Mouse (Mus musculus) myocyte (in vitro differentiated cells): ENCODE data around the gene Anln. TPM values are rescaled to one million over a fixed set of nuclear protein-coding genes. Genes with fewer than 3 reads are reported as not detected.

Experiments used
- H3K27me3 ChIP-seq: one replicate; pipeline ENCODE4 v1.6.1; 2011; ENCODE audit not compliant: control insufficient read depth, insufficient read depth, insufficient read length
- H3K36me3 ChIP-seq: one replicate; pipeline ENCODE4 v1.6.1; 2011; ENCODE audit not compliant: control insufficient read depth, insufficient read depth
- H3K4me2 ChIP-seq: one replicate; pipeline ENCODE4 v1.6.1; 2011; ENCODE audit warnings: low read depth, control low read depth
- H3K4me3 ChIP-seq: one replicate; pipeline ENCODE4 v1.5.1; 2011; ENCODE audit warnings: mild to moderate bottlenecking, control low read depth, moderate library complexity
- H3K79me2 ChIP-seq: one replicate; pipeline ENCODE4 v1.6.1; 2011; ENCODE audit not compliant: control insufficient read depth, insufficient read depth
- H3ac ChIP-seq: one replicate; pipeline ENCODE4 v1.6.1; 2011; ENCODE audit not compliant: control insufficient read depth, insufficient read length
- CEBPB ChIP-seq: IDR thresholded peaks from 2 replicates; pipeline ENCODE4 v1.6.1; 2011; ENCODE audit warnings: mild to moderate bottlenecking, moderate library complexity; ENCODE audit not compliant: poor library complexity, insufficient read depth, severe bottlenecking
- E2F4 ChIP-seq: IDR thresholded peaks from one replicate; pipeline ENCODE4 v1.6.1; 2011; ENCODE audit warnings: mild to moderate bottlenecking, control low read depth, moderate library complexity; ENCODE audit not compliant: insufficient read depth
- MAX ChIP-seq: IDR thresholded peaks from one replicate; pipeline ENCODE4 v1.6.1; 2011; ENCODE audit warnings: low read depth, mild to moderate bottlenecking, control low read depth
- MYOD1 ChIP-seq, 3 experiments: IDR thresholded peaks; one replicate each; pipeline ENCODE4 v1.6.1; 2011; ENCODE audit warnings: control low read depth in 2 of 3, low read depth in 2 of 3, mild to moderate bottlenecking in 2 of 3, moderate library complexity in 1 of 3; ENCODE audit not compliant: insufficient read length in 2 of 3, control insufficient read depth in 1 of 3
- MYOG ChIP-seq, 3 experiments: IDR thresholded peaks; one replicate each; pipeline ENCODE4 v1.6.1; 2011; ENCODE audit warnings: control low read depth in 2 of 3, low read depth in 2 of 3, mild to moderate bottlenecking in 2 of 3; ENCODE audit not compliant: insufficient read length in 2 of 3, control insufficient read depth in 1 of 3, insufficient read depth in 1 of 3
- POLR2A ChIP-seq: IDR thresholded peaks from one replicate; pipeline ENCODE4 v1.6.1; 2011; ENCODE audit warnings: low read depth, mild to moderate bottlenecking, control low read depth, moderate library complexity; ENCODE audit not compliant: insufficient read length
- POLR2AphosphoS2 ChIP-seq: IDR thresholded peaks from one replicate; pipeline ENCODE4 v1.6.1; 2011; ENCODE audit warnings: low read depth, control low read depth; ENCODE audit not compliant: insufficient read length
- REST ChIP-seq: IDR thresholded peaks from one replicate; pipeline ENCODE4 v1.6.1; 2011; ENCODE audit warnings: mild to moderate bottlenecking, control low read depth, moderate library complexity; ENCODE audit not compliant: insufficient read depth, insufficient read length
- SRF ChIP-seq: IDR thresholded peaks from one replicate; pipeline ENCODE4 v1.6.1; 2011; ENCODE audit warnings: low read depth; ENCODE audit not compliant: control insufficient read depth, insufficient read length
- TCF12 ChIP-seq: IDR thresholded peaks from one replicate; pipeline ENCODE4 v1.6.1; 2011; ENCODE audit warnings: mild to moderate bottlenecking, control low read depth; ENCODE audit not compliant: poor library complexity, insufficient read depth, severe bottlenecking
- TCF3 ChIP-seq: IDR thresholded peaks from one replicate; pipeline ENCODE4 v1.6.1; 2011; ENCODE audit warnings: low read depth, control low read depth; ENCODE audit not compliant: insufficient read length
- USF1 ChIP-seq: IDR thresholded peaks from one replicate; pipeline ENCODE4 v1.6.1; 2011; ENCODE audit warnings: low read depth, mild to moderate bottlenecking, control low read depth, moderate library complexity
- polyA plus RNA-seq: library from polyadenylated mRNA; unstranded; fragments of >200 nt; fragmentation: generic; extraction: Trizol; gene quantifications from one replicate; pipeline ENCODE4 v1.2.1, GENCODE M21; 2012; ENCODE audit warnings: missing spikeins

Anln gene
- polyA plus RNA-seq, 1 experiment: 25.7 TPM

DNA sequence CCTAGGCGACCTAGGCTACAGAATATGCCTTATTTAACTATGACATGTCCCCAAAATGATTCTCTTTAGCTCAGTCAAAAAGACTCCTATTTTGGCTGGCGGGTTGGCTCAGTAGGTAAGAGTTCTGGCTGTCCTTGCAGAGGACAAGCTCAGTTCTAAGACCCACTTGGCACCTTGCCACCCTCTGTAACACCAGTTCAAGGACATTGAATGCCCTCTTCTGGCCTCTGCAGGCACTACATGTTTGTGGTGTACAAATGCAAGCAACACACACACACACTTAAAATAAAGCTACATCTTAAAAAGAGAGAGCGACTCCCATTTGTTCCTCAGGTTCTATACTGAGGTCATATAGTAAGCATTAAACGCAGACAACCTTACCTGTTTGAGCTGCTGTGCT lies 16.2 kb downstream of the Anln start:
- Histone ChIP-seq H3K79me2 (peaks cover 27% of the 10 kb centered on the region), H3K4me3 (no peak overlapping the region), H3K36me3 (peaks cover 54% of the 10 kb centered on the region), H3K27me3 (no peaks in the 10 kb centered on the region), H3K4me2 (no peak overlapping the region), H3ac (no peak overlapping the region)
- no peak for TF ChIP-seq REST
- no peak for TF ChIP-seq E2F4
- no peak for TF ChIP-seq POLR2AphosphoS2
- TF ChIP-seq MYOD1 (IDR thresholded peaks at IDR 0.05; ENCODE audit: control insufficient read depth in 1 of 3, insufficient read length in 2 of 3, low read depth in 2 of 3): no peak
- no peak for TF ChIP-seq CEBPB
- no peak for TF ChIP-seq TCF3
- no peak for TF ChIP-seq MYOG (IDR thresholded peaks at IDR 0.05; ENCODE audit: control insufficient read depth in 1 of 3, insufficient read depth in 1 of 3, insufficient read length in 2 of 3, low read depth in 2 of 3)
- TF ChIP-seq USF1: no peak
- no peak for TF ChIP-seq POLR2A
- TF ChIP-seq TCF12: no peak
- TF ChIP-seq MAX: no peak
- TF ChIP-seq SRF: no peak

DNA sequence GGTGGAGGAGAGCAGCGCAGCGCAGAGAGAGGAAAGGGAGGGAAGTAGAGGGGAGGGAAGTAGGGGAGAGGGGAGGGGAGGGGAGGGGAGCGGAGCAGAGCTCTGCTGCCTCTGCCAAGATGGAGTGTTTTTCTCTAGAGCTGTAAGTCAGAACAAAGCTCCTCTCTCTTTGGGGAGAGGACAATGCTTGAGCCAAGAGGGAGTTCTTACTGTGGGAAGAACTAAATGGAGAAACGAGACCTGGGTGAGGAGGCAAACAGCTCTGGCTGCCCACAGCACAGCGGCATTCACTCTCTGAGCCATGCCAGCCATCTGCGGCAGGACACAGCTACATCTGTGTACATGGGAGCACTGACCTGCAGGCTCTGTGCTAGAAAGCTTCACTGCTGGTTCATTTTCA lies 21.0 kb downstream of the Anln start:
- Histone ChIP-seq H3K79me2 (peaks cover 16% of the 10 kb centered on the region), H3K4me2 (no peak overlapping the region), H3ac (no peak overlapping the region), H3K4me3 (no peak overlapping the region), H3K27me3 (no peaks in the 10 kb centered on the region), H3K36me3 (peaks cover 71% of the 10 kb centered on the region)
- TF ChIP-seq USF1: no peak
- no peak for TF ChIP-seq TCF12
- TF ChIP-seq POLR2AphosphoS2: no peak
- TF ChIP-seq CEBPB: no peak
- no peak for TF ChIP-seq TCF3
- TF ChIP-seq E2F4: no peak
- TF ChIP-seq MYOD1 (IDR thresholded peaks at IDR 0.05; ENCODE audit: control insufficient read depth in 1 of 3, insufficient read length in 2 of 3, low read depth in 2 of 3): no peak
- no peak for TF ChIP-seq MYOG (IDR thresholded peaks at IDR 0.05; ENCODE audit: control insufficient read depth in 1 of 3, insufficient read depth in 1 of 3, insufficient read length in 2 of 3, low read depth in 2 of 3)
- no peak for TF ChIP-seq POLR2A
- no peak for TF ChIP-seq REST
- no peak for TF ChIP-seq MAX
- no peak for TF ChIP-seq SRF

DNA sequence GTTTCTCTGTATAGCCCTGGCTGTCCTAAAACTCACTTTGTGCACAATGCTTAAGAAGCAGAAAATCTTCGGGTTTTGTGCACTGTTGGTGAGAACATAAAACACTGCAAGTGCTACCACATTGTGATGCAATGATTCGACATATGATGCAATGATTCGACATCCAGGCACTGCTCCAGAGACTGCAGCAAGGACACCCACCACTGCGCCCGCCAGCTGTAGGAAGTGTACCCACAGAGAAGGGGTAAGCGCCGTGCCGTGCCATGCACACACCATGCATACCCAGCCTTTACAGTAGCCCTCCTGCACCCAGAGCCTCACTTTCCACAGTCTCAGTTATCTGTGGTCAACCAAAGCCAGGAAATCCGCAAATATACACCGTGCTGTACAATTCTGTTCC lies 22.4 kb downstream of the Anln start:
- TF ChIP-seq POLR2AphosphoS2 (no peak), E2F4 (no peak), MYOD1 (IDR thresholded peaks at IDR 0.05; ENCODE audit: control insufficient read depth in 1 of 3, insufficient read length in 2 of 3, low read depth in 2 of 3) (peak in 1 of 3 experiments; percentile 28), CEBPB (peak; percentile 95), MYOG (IDR thresholded peaks at IDR 0.05; ENCODE audit: control insufficient read depth in 1 of 3, insufficient read depth in 1 of 3, insufficient read length in 2 of 3, low read depth in 2 of 3) (peak in 1 of 3 experiments; percentile 9), TCF12 (no peak), SRF (no peak), POLR2A (peak; percentile 40)
- H3ac ChIP-seq: no peak overlapping the region
- H3K27me3 ChIP-seq: no peaks in the 10 kb centered on the region
- peaks cover 5% of the 10 kb centered on the region for H3K79me2 ChIP-seq
- no peak overlapping the region for H3K4me2 ChIP-seq
- H3K36me3 ChIP-seq: peaks cover 69% of the 10 kb centered on the region
- H3K4me3 ChIP-seq: no peak overlapping the region

DNA sequence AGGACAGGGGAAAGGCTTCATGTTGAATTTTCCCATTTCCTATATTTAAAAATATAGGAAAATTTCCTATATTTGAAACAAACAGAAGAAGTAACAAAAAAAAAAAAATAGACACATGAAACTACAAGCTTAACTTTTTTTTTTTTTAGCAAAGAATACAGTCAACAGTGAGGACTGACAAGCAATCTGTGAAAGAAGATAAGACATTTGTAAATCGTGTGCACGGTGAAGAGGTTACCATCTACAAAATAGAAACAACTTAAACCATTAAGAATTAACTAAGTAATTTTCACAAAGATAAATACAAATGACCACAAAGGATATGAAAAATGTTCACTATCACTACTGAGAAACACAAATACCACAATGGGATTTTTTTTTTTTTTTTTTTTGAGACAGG lies 22.8 kb downstream of the Anln start:
- Histone ChIP-seq H3K4me2 (no peak overlapping the region), H3ac (no peak overlapping the region), H3K36me3 (peaks cover 68% of the 10 kb centered on the region), H3K79me2 (peaks cover 5% of the 10 kb centered on the region), H3K27me3 (no peaks in the 10 kb centered on the region), H3K4me3 (no peak overlapping the region)
- no peak for TF ChIP-seq TCF12
- TF ChIP-seq REST: no peak
- TF ChIP-seq CEBPB: no peak
- no peak for TF ChIP-seq POLR2A
- no peak for TF ChIP-seq POLR2AphosphoS2
- no peak for TF ChIP-seq E2F4
- no peak for TF ChIP-seq MAX
- no peak for TF ChIP-seq MYOD1 (IDR thresholded peaks at IDR 0.05; ENCODE audit: control insufficient read depth in 1 of 3, insufficient read length in 2 of 3, low read depth in 2 of 3)
- no peak for TF ChIP-seq USF1

DNA sequence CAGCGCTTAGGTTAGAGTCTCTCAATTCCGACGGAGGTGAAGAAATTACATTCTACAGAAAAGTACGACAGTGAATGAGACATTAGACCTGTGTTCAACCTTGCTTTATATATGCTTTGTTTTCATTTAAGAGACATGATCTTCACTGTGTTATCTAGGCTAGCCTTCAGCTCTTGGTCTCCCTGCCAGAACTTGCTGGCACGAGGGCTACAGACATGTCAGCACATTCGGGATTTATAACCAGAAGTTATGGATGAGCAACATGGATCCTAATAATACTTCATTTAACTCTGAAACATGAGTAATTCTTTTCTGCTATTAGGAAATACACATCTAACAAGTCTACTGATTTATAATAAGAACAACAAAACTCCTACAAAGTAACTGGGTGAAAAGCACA lies 28.1 kb downstream of the Anln start:
- Histone ChIP-seq H3K36me3 (peaks cover 79% of the 10 kb centered on the region), H3ac (no peak overlapping the region), H3K27me3 (no peaks in the 10 kb centered on the region), H3K4me2 (no peak overlapping the region), H3K4me3 (no peak overlapping the region), H3K79me2 (peaks cover 5% of the 10 kb centered on the region)
- TF ChIP-seq MYOG (IDR thresholded peaks at IDR 0.05; ENCODE audit: control insufficient read depth in 1 of 3, insufficient read depth in 1 of 3, insufficient read length in 2 of 3, low read depth in 2 of 3): no peak
- TF ChIP-seq TCF12: no peak
- TF ChIP-seq POLR2A: no peak
- TF ChIP-seq E2F4: no peak
- no peak for TF ChIP-seq MAX
- no peak for TF ChIP-seq CEBPB
- no peak for TF ChIP-seq REST
- no peak for TF ChIP-seq MYOD1 (IDR thresholded peaks at IDR 0.05; ENCODE audit: control insufficient read depth in 1 of 3, insufficient read length in 2 of 3, low read depth in 2 of 3)
- TF ChIP-seq SRF: no peak
- no peak for TF ChIP-seq TCF3
- no peak for TF ChIP-seq USF1
- TF ChIP-seq POLR2AphosphoS2: no peak
